Comparison of ENCODE assay signal across 11 mouse cellular contexts in genomic region chr16:30797973-30798471, GRCm38 (mm10).
A peak's percentile ranks its signal among the peaks of the same experiment; 100 is the strongest.
DNase-seq lines count a peak whose midpoint lies in the region; ATAC-seq and TF ChIP-seq lines count a peak whose summit lies in the region.
"Had no signal": no experiment of that assay in that cellular context is flagged by ENCODE, and none has a peak within 500 bp of the region (broad histone marks: within the 10 kb centered on the region; RNA-seq: fewer than 3 reads in every experiment).

No protein-coding gene starts in this region.

- no peak for TF ChIP-seq EP300 in stomach, postnatal 0 days (optimal IDR thresholded peaks at IDR 0.05)

- no peak overlapping the region for H3K4me3 ChIP-seq in hindbrain, embryonic 15.5 days
- H3K4me3 ChIP-seq in hindbrain, embryonic 11.5 days (ENCODE audit: low read depth, low read length), result no peak overlapping the region
- H3K4me3 ChIP-seq in stomach, embryonic 14.5 days (ENCODE audit: low read depth, low read length), result no peak overlapping the region
- H3K4me3 ChIP-seq in stomach, postnatal 0 days (ENCODE audit: low read depth, low read length), result no peak overlapping the region
- H3K4me3 ChIP-seq in kidney, postnatal 0 days (replicated peaks; ENCODE audit: low read depth, low read length), result no peak overlapping the region
- H3K4me3 ChIP-seq: myocyte had no signal

- peak; percentile 61 for ATAC-seq in hindbrain, embryonic 15.5 days (ENCODE audit: low FRiP score, low read depth)
- no peak for ATAC-seq in hindbrain, embryonic 11.5 days (ENCODE audit: low FRiP score)
- ATAC-seq in stomach, embryonic 14.5 days (ENCODE audit: insufficient number of reproducible peaks, insufficient read depth, low FRiP score, low read depth), result no peak
- ATAC-seq in stomach, postnatal 0 days (ENCODE audit: low FRiP score, low TSS enrichment), result no peak
- no peak for ATAC-seq in kidney, postnatal 0 days (replicated peaks; ENCODE audit: low FRiP score, low read depth)

- no peak overlapping the region for H3K9ac ChIP-seq in hindbrain, embryonic 15.5 days
- no peak overlapping the region for H3K9ac ChIP-seq in hindbrain, embryonic 11.5 days (ENCODE audit: low read depth, low read length)
- no peak overlapping the region for H3K9ac ChIP-seq in stomach, embryonic 14.5 days (replicated peaks; ENCODE audit: low read depth, low read length)
- H3K9ac ChIP-seq in stomach, postnatal 0 days (ENCODE audit: low read length), result no peak overlapping the region
- H3K9ac ChIP-seq in kidney, postnatal 0 days (ENCODE audit: low read depth, low read length), result no peak overlapping the region

- H3K4me1 ChIP-seq in hindbrain, embryonic 15.5 days (replicated peaks), result peaks cover 5% of the 10 kb centered on the region; the same call in 1 of the 2 replicates
- H3K4me1 ChIP-seq in hindbrain, embryonic 11.5 days (replicated peaks; ENCODE audit: control insufficient read depth, insufficient read depth, low read length), result no peaks in the 10 kb centered on the region
- H3K4me1 ChIP-seq in stomach, embryonic 14.5 days (ENCODE audit: control insufficient read depth, insufficient read depth, low read length), result 0 out of 2 replicates have a peak, but pooled peaks cover 11% of the 10 kb centered on the region
- H3K4me1 ChIP-seq in stomach, postnatal 0 days (replicated peaks; ENCODE audit: control insufficient read depth, insufficient read depth), result no peaks in the 10 kb centered on the region
- peaks cover 18% of the 10 kb centered on the region for H3K4me1 ChIP-seq in kidney, postnatal 0 days (replicated peaks; ENCODE audit: insufficient read depth, low read length)

- TF ChIP-seq CTCF in stomach, postnatal 0 days (IDR thresholded peaks at IDR 0.05; ENCODE audit: low read depth), result no peak
- TF ChIP-seq CTCF in kidney, postnatal 0 days (IDR thresholded peaks at IDR 0.05; ENCODE audit: low read depth), result no peak

- 39% methylated on average over 7 of the region's 7 CpGs for WGBS in hindbrain, embryonic 15.5 days
- 65% methylated on average over 7 of the region's 7 CpGs for WGBS in hindbrain, embryonic 11.5 days
- 33% methylated on average over 7 of the region's 7 CpGs for WGBS in stomach, embryonic 14.5 days
- 28% methylated on average over 7 of the region's 7 CpGs for WGBS in stomach, postnatal 0 days
- 38% methylated on average over 7 of the region's 7 CpGs for WGBS in kidney, postnatal 0 days

- no peak overlapping the region for H3K4me2 ChIP-seq in hindbrain, embryonic 15.5 days
- H3K4me2 ChIP-seq in hindbrain, embryonic 11.5 days (replicated peaks; ENCODE audit: low read depth, low read length), result no peak overlapping the region
- no peak overlapping the region for H3K4me2 ChIP-seq in stomach, embryonic 14.5 days (replicated peaks; ENCODE audit: low read depth, low read length)
- no peak overlapping the region for H3K4me2 ChIP-seq in stomach, postnatal 0 days (replicated peaks; ENCODE audit: low read depth)
- no peak overlapping the region for H3K4me2 ChIP-seq in kidney, postnatal 0 days (ENCODE audit: low read length)

- no peaks in the 10 kb centered on the region for H3K36me3 ChIP-seq in hindbrain, embryonic 15.5 days
- H3K36me3 ChIP-seq in hindbrain, embryonic 11.5 days (ENCODE audit: control insufficient read depth, insufficient read depth, low read length), result no peaks in the 10 kb centered on the region
- no peaks in the 10 kb centered on the region for H3K36me3 ChIP-seq in stomach, embryonic 14.5 days (ENCODE audit: control insufficient read depth, insufficient read depth, low read length)
- no peaks in the 10 kb centered on the region for H3K36me3 ChIP-seq in stomach, postnatal 0 days (ENCODE audit: control insufficient read depth, insufficient read depth, low read length)
- H3K36me3 ChIP-seq in kidney, postnatal 0 days (ENCODE audit: insufficient read depth, low read length), result no peaks in the 10 kb centered on the region

- no peak for DNase-seq in hindbrain, embryonic 11.5 days (ENCODE audit: low spot score)
- no peak for DNase-seq in stomach, postnatal 0 days (ENCODE audit: low spot score)
- peak; percentile 84 for DNase-seq in kidney, postnatal 0 days (ENCODE audit: low spot score)
- DNase-seq in telencephalon, adult 2 months (ENCODE audit: low read depth, low spot score), result peak; percentile 28
- no peak for DNase-seq in adrenal gland, postnatal 4 days (ENCODE audit: low spot score in 2 of 2)
- DNase-seq in urinary bladder, postnatal 36 days (ENCODE audit: low spot score in 2 of 2), result no peak
- DNase-seq: adrenal gland, adult 8-10 months; heart, postnatal 14 days had no signal

- H3K27me3 ChIP-seq in hindbrain, embryonic 15.5 days, result no peaks in the 10 kb centered on the region
- H3K27me3 ChIP-seq in hindbrain, embryonic 11.5 days (ENCODE audit: control insufficient read depth, insufficient read depth, low read length), result no peaks in the 10 kb centered on the region
- no peaks in the 10 kb centered on the region for H3K27me3 ChIP-seq in stomach, embryonic 14.5 days (ENCODE audit: control insufficient read depth, insufficient read depth, low read length)
- no peaks in the 10 kb centered on the region for H3K27me3 ChIP-seq in stomach, postnatal 0 days (ENCODE audit: control insufficient read depth, insufficient read depth, low read length)
- H3K27me3 ChIP-seq in kidney, postnatal 0 days (ENCODE audit: insufficient read depth, low read length), result no peaks in the 10 kb centered on the region

- no peaks in the 10 kb centered on the region for H3K9me3 ChIP-seq in hindbrain, embryonic 15.5 days
- no peaks in the 10 kb centered on the region for H3K9me3 ChIP-seq in hindbrain, embryonic 11.5 days (ENCODE audit: control insufficient read depth, low read length)
- no peaks in the 10 kb centered on the region for H3K9me3 ChIP-seq in stomach, embryonic 14.5 days (ENCODE audit: control insufficient read depth, low read depth, low read length)
- H3K9me3 ChIP-seq in stomach, postnatal 0 days (ENCODE audit: control insufficient read depth, low read length), result no peaks in the 10 kb centered on the region
- H3K9me3 ChIP-seq in kidney, postnatal 0 days (replicated peaks; ENCODE audit: low read length), result no peaks in the 10 kb centered on the region

- no peak overlapping the region for H3K27ac ChIP-seq in hindbrain, embryonic 15.5 days (replicated peaks)
- no peak overlapping the region for H3K27ac ChIP-seq in hindbrain, embryonic 11.5 days (ENCODE audit: low read depth, low read length)
- H3K27ac ChIP-seq in stomach, embryonic 14.5 days (ENCODE audit: low read length), result peak overlapping the region; percentile 53; the same call in 1 of the 2 replicates
- H3K27ac ChIP-seq in stomach, postnatal 0 days (replicated peaks), result no peak overlapping the region
- H3K27ac ChIP-seq in kidney, postnatal 0 days, result no peak overlapping the region

Comparison
In these comparisons a context has a peak if more than half of its experiments do, and no peak if none do; other contexts are left out.
1. DNase-seq: peak in kidney, postnatal 0 days (single experiment) and telencephalon, adult 2 months (single experiment); none in hindbrain, embryonic 11.5 days (single experiment), stomach, postnatal 0 days (single experiment), adrenal gland, postnatal 4 days (0 of 2) and urinary bladder, postnatal 36 days (0 of 2).